Mouse (Mus musculus) left cerebral cortex, adult 2 months (tissue): ENCODE measurements around the gene Nol7. TPM values are rescaled to one million over a fixed set of nuclear protein-coding genes. Genes with fewer than 3 reads are reported as not detected.
A peak's percentile ranks its signal among the peaks of the same experiment; 100 is the strongest.

Experiments used
- DNase-seq, 2 experiments: peaks; one replicate each; pipeline ENCODE4 v3.0.0; 2021 to 2022; ENCODE audit warnings: low spot score in 2 of 2, mixed read lengths in 1 of 2; ENCODE audit errors: extremely low spot score in 1 of 2
- H3K27ac ChIP-seq: fragments of 200-600 bp; 2 replicates; pipeline ENCODE4 v1.8.1; 2022
- H3K4me3 ChIP-seq: fragments of 200-600 bp; 2 replicates; pipeline ENCODE4 v1.8.1; 2022
- CTCF ChIP-seq: fragments of 200-600 bp; IDR thresholded peaks from 2 replicates; pipeline ENCODE4 v1.8.1; 2022; ENCODE audit warnings: antibody characterized with exemption, mild to moderate bottlenecking, moderate library complexity
- intact Hi-C: fragments of 180-260 bp; cut with DNase I; formaldehyde crosslinking; loops from one replicate; pipeline ENCODE4 v1.15.1; 2025
- long read RNA-seq, 2 experiments: library from polyadenylated mRNA; stranded (forward); transcript quantifications; one replicate each; pipeline ENCODE4 v2.0.0; 2021; ENCODE audit warnings: borderline mapping rate in 2 of 2
- total RNA-seq, 2 experiments: library from RNA; stranded (reverse); gene quantifications; 2 replicates each; pipeline ENCODE4 v1.2.3; 2021

Nol7 gene
- 10 to 100 TPM; 61.1 to 72.1 TPM for total RNA-seq
- long read RNA-seq, experiment 1, transcript Nol7-201 (8 exons, 1,800 nt): major isoform, 17 of 42 reads
- long read RNA-seq, experiment 1, partial matches to known transcripts: 21 of 42 reads
- long read RNA-seq, experiment 1, other reads (novel, unspliced or antisense): 1 of 42 reads
- long read RNA-seq, experiment 2, transcript Nol7-201 (8 exons, 1,800 nt): major isoform, 11 of 22 reads
- long read RNA-seq, experiment 2, partial matches to known transcripts: 10 of 22 reads
- long read RNA-seq, experiment 2, other reads (novel, unspliced or antisense): 0 of 22 reads

DNA sequence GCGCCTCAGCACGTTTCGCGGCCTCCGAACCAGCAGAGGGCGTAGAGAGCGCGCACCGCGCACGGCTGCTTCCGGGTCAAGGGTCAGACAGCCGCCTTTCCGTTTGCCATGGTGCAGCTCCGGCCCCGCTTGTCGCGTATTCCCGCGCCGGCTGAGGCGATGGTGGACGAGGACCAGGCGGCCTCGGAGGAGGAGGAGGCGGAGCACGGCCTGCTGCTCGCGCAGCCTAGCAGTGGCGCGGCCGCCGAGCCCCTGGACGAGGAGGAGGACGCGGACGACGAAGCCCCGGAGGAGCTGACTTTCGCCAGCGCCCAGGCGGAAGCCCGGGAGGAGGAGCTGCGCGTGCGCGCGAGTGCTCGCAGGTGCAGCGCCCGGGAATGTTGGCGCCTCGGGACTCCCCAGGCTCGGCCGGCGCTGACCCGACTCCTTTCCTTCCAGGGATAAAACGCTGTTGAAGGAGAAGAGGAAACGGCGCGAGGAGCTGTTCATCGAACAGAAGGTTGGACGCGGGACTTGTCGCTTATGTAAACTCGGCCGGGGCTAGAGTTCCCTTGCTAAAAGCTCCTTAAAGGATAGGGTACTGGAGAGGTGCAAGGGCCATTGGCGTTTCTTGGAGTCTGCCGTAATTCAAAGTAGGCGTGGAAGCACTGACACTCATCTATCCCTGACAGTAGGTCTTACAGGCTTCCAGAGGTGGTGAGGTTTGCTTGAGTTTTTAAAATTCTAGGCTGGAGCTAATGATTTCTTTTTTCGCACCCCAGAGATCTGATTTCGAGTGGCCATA is at the start of gene Nol7:
Gene Nol7, plus strand, starts transcription at position 94 of the 784 bp plus-strand sequence.
- peak; percentile 61 for TF ChIP-seq CTCF
- DNase-seq: peak; percentile 94 to 96
- H3K4me3 ChIP-seq: peak within 1 kb of the TSS; percentile 90
- peak within 1 kb of the TSS; percentile 99 for H3K27ac ChIP-seq
- intact Hi-C loops: loop anchor here (1.0 to 5.0 kb wide), 2 partner anchors 91 to 227 kb away; partner anchors contain the start of gene Tbc1d7

DNA sequence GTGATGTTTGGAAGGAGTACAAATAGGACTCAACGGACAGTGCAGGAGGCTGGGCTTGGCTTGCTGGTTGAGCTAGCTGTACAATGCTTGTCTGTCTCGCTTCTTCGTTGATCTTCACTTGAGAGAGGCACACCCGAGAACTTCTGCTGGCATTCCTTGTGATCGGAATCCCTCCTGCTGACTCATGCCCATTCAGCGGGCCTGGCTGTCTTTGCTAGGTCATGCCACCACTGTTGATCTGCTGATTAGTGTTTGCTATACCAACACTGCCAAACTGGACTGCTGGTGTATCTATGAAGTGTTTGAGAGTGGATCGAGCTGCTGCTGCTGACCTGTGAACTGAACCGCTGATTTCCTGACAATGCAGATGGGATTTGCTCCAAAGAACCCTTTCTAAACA is 48.8 kb upstream of the Nol7 start:
- TF ChIP-seq CTCF: no peak
- DNase-seq: no peak
- Histone ChIP-seq H3K4me3 (no peak overlapping the region), H3K27ac (no peak overlapping the region)
- intact Hi-C loops: no loop called here

DNA sequence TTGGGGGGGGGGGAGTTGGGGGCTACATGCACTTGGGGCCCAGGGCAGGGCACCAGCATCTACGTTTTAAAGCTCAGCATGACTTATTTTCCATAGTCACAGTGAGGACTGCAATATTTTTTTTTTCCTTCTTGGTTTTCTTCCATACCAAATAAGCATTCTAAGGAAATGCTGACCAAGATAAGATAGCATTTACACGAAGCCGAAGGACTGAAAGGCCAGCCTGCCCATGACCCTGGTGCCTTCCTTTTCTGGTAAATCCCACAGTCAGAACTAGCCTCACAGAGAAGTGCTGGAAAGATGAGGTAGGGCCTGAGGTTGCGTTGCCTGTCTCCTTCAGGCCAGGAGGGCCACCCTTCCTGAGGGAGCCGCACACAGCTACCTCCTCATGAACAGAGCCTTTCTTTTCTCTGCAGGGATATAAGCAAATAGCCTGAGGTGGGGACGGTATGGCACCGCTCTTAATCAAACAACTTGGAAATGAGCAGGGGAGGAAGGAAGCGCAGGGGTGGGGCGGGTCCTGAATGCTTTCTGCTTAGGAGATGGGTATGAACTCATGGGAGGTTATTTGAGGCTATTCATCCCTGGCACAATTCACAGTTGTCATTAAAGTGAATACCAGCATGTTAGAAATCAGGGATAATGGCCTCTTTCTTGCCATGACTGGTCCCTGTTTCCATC is 47.6 kb upstream of the Nol7 start:
- intact Hi-C loops: no loop called here
- TF ChIP-seq CTCF: no peak
- Histone ChIP-seq H3K27ac (no peak overlapping the region), H3K4me3 (no peak overlapping the region)
- DNase-seq: no peak

DNA sequence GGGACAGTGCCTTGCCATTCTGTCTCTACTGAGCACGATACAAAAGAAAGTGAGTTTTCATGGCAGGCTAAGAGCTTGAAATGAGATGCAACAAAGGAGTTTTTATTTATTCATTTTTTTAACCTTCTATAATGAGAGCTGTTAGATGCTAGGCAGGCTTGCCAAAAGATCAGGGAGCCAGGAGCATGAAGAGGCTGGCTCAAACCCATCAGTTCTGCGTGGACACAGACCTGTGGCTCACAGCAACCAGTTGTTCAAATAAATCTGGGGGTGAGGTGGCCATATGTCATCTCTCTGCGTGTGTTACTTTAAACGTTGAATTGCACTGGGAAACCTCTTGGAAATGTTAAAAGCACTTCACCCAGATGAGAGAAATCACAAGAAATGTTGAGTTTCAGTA is 44.8 kb upstream of the Nol7 start:
- Histone ChIP-seq H3K4me3 (no peak overlapping the region), H3K27ac (no peak overlapping the region)
- no peak for DNase-seq
- intact Hi-C loops: no loop called here
- no peak for TF ChIP-seq CTCF

DNA sequence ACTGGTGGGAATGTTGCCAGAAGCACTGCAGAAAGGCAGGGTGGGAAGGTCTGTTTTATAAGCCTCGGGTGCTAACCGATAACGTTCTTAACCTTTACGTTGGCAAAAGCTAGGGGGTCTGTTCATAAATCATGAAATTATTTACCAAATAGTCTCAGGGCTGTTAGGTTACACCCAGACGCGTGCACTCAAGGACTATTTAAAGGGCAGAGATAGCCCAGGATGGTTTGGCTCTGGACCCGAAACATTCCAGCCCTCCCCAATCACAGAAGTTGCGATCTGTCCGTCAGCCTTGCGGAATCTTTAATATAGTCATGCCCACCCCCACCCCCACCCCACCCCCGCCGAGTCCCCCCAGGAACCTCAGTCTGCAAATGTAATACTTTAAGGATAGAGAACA is 43.8 kb upstream of the Nol7 start:
- Histone ChIP-seq H3K27ac (no peak overlapping the region), H3K4me3 (no peak overlapping the region)
- TF ChIP-seq CTCF: no peak
- intact Hi-C loops: no loop called here
- no peak for DNase-seq

DNA sequence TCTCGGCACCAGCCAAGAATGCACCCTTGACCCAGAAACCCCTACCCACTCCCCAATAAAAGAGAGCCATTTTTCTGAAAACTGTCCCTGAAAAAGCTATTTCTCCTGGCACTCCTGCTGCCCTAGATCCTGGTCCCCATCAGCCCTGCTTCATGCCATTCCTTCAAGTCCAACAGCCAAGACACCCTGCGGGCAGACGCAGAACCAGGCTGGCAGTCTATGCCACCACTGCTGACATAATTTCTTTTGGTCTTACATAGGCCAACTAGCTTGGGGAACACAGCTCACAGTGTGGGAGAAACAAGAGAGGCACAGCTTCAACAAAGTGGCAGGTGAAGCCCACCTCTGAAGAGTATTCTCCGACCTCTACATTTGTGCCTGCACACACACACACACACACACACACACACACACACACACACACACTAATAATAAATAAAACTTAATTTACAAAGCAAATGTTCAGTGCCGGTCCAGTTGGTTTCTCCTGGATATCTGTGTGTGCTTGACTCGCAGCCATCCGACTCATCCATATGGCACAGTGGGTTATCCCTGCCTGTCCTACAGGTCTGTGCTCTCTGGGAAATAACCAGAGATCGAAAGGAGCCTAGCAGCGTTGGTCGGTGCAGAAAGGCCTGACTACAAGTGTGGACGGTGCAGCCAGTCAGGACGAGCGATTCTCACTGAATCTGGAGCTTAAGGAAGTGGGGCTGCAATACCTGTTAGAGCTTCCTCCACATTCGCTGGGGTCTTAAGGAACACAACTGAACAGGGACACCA is 41.7 kb upstream of the Nol7 start:
- intact Hi-C loops: no loop called here
- TF ChIP-seq CTCF: no peak
- no peak for DNase-seq
- no peak overlapping the region for H3K4me3 ChIP-seq
- H3K27ac ChIP-seq: no peak overlapping the region

DNA sequence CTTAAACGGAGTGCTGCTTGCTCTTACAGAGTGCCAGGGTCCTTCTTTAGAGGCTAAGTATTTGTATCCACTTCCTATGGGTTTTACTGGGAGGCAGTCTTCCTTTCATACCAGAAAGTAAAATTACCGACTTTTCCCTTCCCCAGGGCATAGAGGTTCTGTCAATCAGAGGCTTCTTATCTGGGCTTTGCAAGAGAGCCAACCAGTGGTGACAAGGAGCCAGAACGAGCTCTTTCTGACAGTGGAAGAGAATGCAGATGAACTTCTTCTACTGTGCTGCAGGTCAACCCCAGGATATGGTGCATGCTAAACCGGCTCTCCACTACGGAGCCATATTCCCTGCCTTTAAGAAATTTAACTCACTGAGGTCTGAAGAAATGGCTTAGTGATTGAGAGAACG is 37.7 kb upstream of the Nol7 start:
- DNase-seq: no peak
- intact Hi-C loops: no loop called here
- no peak overlapping the region for H3K27ac ChIP-seq
- no peak overlapping the region for H3K4me3 ChIP-seq
- no peak for TF ChIP-seq CTCF

DNA sequence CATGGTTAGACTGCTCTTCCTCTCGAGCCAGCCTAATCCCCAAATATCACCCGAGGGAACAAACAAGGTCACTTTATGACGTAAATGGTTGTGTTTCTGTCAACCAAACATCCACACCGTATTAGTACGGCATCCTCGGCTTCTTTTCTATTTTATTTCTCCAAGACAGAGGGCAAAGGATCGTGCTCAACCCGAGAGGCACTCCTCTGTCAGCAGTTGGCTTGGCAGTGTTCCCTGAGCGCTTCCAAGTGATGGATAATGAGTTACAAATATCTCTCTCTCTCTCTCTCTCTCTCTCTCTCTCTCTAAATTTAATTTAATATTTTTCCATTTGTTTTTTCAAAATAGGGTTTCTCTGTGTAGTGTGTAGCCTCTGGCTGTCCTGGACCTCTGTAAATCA is 35.8 kb upstream of the Nol7 start:
- TF ChIP-seq CTCF: no peak
- intact Hi-C loops: no loop called here
- H3K27ac ChIP-seq: no peak overlapping the region
- no peak overlapping the region for H3K4me3 ChIP-seq
- no peak for DNase-seq

DNA sequence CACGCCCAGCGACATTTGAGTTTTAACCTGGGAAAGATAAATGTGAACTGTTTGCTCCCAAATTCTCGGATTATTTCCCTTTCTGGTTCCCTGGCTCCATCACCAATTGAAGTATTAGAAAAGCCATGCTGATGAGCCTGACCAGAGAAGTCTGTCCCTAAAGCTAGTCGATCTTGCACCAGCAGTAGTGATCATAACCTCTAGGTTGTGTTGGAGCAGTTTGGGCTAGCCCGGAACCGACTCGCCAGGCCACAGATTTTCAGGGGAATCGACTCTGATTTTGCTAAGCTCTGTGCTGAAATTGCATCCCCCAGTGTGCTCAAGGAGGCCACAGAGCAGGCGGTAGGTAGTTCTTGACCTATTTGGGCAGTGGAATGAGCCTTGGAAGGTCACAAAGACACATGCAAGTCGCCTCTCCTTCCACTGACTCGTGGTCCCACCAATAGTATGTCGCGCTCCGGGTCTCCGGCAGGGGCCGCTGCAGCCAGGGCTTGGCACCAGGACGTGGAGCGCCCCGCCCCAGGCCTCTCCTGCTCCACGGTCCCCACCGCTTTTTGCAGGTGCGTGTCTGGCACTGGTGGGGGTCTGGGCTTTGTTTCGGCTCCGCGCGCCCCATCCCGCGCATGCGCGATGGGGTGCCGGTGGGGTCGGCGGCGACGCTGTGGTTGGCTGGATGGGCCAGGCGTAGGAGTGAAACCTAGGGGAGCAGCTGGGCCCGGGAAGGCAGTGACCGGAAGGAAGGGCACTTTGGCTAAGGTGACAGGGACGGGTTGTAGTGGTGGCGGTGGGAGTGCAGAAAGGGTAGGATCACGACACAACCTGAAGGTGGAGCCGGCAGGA is 33.0 kb upstream of the Nol7 start, which contains the start of gene Sirt5:
Gene Sirt5, plus strand, starts transcription at position 512 of the 840 bp plus-strand sequence.
- Histone ChIP-seq H3K4me3 (peak within 1 kb of the TSS; percentile 56), H3K27ac (peak within 1 kb of the TSS; percentile 68)
- peak; percentile 92 for TF ChIP-seq CTCF
- intact Hi-C loops: no loop called here
- DNase-seq: peak; percentile 83 to 84

DNA sequence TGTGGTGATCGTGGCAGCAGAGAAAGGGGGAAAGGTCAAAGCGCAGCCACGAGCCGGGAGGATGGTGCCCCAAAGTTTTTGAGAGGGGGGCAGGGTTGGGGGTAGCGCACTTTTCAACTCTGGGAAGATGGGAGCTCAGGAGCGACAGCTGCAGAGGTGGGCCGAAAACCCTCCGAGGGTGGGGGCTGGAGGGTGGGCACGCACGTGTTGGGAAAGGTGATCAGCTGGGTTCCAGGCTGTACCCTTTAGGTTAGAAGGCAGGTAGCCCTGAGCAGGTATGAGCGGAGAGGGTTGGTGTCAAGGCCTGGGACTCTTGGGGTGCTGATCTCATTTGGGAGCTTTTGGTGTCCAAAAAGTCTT is 32.4 kb upstream of the Nol7 start:
- Histone ChIP-seq H3K4me3 (peak overlapping the region; percentile 56), H3K27ac (peak overlapping the region; percentile 68)
- DNase-seq: no peak
- TF ChIP-seq CTCF: no peak
- intact Hi-C loops: no loop called here

DNA sequence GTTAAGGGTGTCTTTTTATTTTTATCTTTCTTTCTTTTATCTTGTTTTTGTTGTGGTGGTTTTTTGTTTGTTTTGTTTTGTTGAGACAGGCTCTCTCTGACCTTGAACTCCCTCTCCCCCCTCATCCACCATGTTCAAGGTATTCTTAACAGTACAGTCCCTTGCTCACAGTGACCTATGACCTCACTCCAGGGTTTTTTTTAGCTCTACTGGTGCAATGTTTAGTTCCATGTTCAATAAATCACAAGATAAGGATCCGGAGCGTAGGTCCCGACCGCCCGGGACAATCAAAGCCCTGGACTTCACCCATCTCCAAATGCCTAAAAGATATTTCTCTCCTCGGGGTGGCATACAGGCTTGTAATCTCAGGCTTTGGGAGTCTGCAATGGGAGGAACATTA is 28.1 kb upstream of the Nol7 start:
- no peak overlapping the region for H3K4me3 ChIP-seq
- intact Hi-C loops: no loop called here
- H3K27ac ChIP-seq: no peak overlapping the region
- DNase-seq: no peak
- TF ChIP-seq CTCF: no peak
